Mouse (Mus musculus) embryonic facial prominence, embryonic 13.5 days (tissue): ENCODE results near the gene Sypl. TPM values are rescaled to one million over a fixed set of nuclear protein-coding genes. Genes with fewer than 3 reads are reported as not detected.

ENCODE experiments used
- ATAC-seq: fragments of 200-750 bp; cut with Nextera tagmentation; 2 replicates; pipeline ENCODE4 v1.8.0; 2017; ENCODE audit warnings: low read depth; ENCODE audit not compliant: insufficient number of reproducible peaks, insufficient read depth, low FRiP score, low TSS enrichment
- H3K27ac ChIP-seq: fragments of 300-500 bp; sonication (generic); 2 replicates; pipeline ENCODE4 v1.5.1; 2015; ENCODE audit warnings: moderate library complexity, mild to moderate bottlenecking, inconsistent platforms
- H3K27me3 ChIP-seq: fragments of 300-500 bp; sonication (generic); 2 replicates; pipeline ENCODE4 v1.6.1; 2015; ENCODE audit warnings: mild to moderate bottlenecking, inconsistent platforms
- H3K36me3 ChIP-seq: fragments of 300-500 bp; sonication (generic); 2 replicates; pipeline ENCODE4 v1.6.1; 2015; ENCODE audit warnings: mild to moderate bottlenecking, inconsistent platforms
- H3K4me1 ChIP-seq: fragments of 300-500 bp; sonication (generic); 2 replicates; pipeline ENCODE4 v1.6.1; 2015; ENCODE audit warnings: inconsistent platforms
- H3K4me2 ChIP-seq: fragments of 300-500 bp; sonication (generic); 2 replicates; pipeline ENCODE4 v1.6.1; 2015; ENCODE audit warnings: moderate library complexity, mild to moderate bottlenecking, inconsistent platforms
- H3K4me3 ChIP-seq: fragments of 300-500 bp; sonication (generic); 2 replicates; pipeline ENCODE4 v1.5.1; 2015; ENCODE audit warnings: mild to moderate bottlenecking, inconsistent platforms
- H3K9ac ChIP-seq: fragments of 300-500 bp; sonication (generic); 2 replicates; pipeline ENCODE4 v1.6.1; 2015; ENCODE audit warnings: mild to moderate bottlenecking, inconsistent platforms
- H3K9me3 ChIP-seq: fragments of 300-500 bp; sonication (generic); 2 replicates; pipeline ENCODE4 v1.6.1; 2016; ENCODE audit warnings: inconsistent platforms
- WGBS: fragments of 180-500 bp; shearing (Covaris S2); methylation state at CpG from one replicate; pipeline ENCODE4 v1.1.7; 2015; ENCODE audit warnings: mixed read lengths; 5-methylcytosine and 5-hydroxymethylcytosine counted together
- polyA plus RNA-seq: library from polyadenylated mRNA; unstranded; fragments of >200 nt; fragmentation: Nextera tagmentation; extraction: Ambion mirVana; gene quantifications from 2 replicates; pipeline ENCODE4 v1.2.1, GENCODE M21; 2015

Gene Sypl
- polyA plus RNA-seq, 1 experiment from 2014 or later = 78.6 TPM

DNA sequence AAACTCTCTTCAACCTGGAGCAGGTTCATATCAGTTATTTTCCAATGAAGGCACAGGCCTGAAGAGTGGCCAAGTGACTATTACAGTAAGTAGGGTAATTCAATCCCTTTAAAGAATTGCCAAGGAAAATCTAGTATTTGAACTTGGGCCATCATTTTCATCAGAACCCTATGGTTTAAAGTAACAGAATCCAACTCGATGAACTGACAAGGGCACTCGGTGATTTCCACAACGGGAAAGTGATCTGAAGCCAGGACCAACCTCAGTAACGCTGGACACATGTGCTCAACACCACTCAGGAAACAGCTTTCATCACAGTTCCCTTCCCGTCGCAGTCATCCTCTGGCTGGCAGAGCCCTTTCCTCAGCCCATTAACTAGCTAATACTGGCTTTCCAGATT lies 70.8 kb downstream of the Sypl start:
- H3K4me3 ChIP-seq = no peak overlapping the region
- peaks cover 28% of the 10 kb centered on the region; the same call in 1 of the 2 replicates for H3K27me3 ChIP-seq
- peaks cover 35% of the 10 kb centered on the region for H3K4me1 ChIP-seq
- no peaks in the 10 kb centered on the region for H3K9me3 ChIP-seq
- H3K27ac ChIP-seq = no peak overlapping the region
- no peak for ATAC-seq
- no peaks in the 10 kb centered on the region for H3K36me3 ChIP-seq
- no peak overlapping the region for H3K4me2 ChIP-seq
- no peak overlapping the region for H3K9ac ChIP-seq
- WGBS = 31% methylated on average over 6 of the region's 6 CpGs

DNA sequence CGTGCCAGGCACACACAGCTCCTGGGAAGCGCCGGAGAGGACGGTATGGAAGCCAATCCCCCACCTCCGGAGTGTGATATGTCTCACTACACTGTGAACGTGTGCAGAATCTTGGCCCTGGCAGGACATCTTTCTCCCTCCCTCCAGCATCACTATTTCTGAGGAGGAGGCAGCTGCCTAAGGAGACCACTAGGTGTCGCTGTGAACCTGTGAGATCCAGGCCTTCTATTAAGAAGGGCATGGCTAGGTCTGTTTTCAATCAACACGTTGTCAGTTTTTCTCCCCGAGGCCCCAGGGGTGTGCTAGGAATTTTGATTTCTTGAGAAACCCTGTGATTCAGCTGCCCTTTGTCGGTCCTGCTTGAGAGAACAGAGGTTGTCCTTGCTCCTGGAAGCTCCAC lies 73.4 kb downstream of the Sypl start:
- Histone ChIP-seq H3K27me3 (peaks cover 28% of the 10 kb centered on the region; the same call in 1 of the 2 replicates), H3K4me2 (peak overlapping the region; percentile 51), H3K4me1 (peaks cover 36% of the 10 kb centered on the region), H3K4me3 (peak overlapping the region; percentile 12; the same call in 1 of the 2 replicates), H3K9me3 (no peaks in the 10 kb centered on the region), H3K27ac (0 out of 2 replicates have a peak overlapping the region, but pooled peaks have one; percentile 44), H3K9ac (no peak overlapping the region), H3K36me3 (no peaks in the 10 kb centered on the region)
- 6% methylated on average over 10 of the region's 10 CpGs for WGBS
- ATAC-seq = no peak

DNA sequence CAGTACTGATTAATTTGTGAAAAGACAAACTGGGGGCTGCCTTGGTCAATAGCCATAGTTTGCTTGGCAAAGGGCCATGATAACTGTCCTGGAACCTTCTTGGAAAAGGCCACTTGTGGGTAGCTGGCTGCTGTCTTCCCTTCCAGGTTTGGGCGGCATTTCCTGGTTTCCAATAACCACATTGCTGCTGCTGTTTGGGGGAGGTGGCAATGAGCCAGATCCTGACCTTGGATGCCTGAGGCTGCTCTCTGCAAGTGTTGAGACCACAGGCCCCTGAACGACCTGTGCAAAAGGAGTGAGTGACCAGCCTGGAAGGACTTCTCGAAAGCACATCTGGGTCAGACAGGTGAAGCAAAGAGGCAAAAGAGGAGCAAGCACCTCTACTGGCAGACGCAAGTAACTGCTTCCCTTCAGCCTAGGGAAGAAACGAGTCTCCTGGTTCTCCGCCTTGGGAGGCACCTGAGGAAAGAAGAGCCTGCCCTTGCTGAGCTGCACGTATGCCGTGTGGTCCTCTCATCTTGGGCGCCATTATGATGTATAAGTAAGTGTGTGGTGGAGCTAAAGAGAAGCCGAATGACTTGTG lies 74.5 kb downstream of the Sypl start:
- Histone ChIP-seq H3K9ac (no peak overlapping the region), H3K4me3 (no peak overlapping the region), H3K36me3 (no peaks in the 10 kb centered on the region), H3K4me2 (no peak overlapping the region), H3K27ac (no peak overlapping the region), H3K4me1 (peaks cover 36% of the 10 kb centered on the region), H3K9me3 (no peaks in the 10 kb centered on the region), H3K27me3 (peaks cover 33% of the 10 kb centered on the region; the same call in 1 of the 2 replicates)
- ATAC-seq = no peak
- WGBS = 40% methylated on average over 10 of the region's 10 CpGs

DNA sequence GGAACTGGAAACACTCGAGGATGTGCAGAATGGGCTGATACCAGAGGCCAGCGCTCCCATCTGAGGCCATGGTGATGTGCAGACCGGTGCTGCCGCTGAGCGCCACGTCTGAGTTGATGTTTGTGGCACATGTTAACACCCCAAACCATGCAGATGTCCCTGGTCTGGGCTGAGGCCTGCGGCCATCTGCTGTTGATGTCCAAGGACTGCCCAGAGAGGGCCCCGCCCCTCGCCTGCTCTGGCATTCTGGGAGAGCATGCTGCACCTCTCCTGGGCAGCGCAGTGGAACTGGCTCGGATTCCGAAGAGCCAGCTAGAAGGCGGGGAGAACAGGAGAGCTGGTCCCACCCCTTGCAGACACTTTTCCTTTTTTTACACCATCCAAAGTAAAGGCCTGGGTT lies 75.0 kb downstream of the Sypl start:
- H3K4me1 ChIP-seq = peaks cover 36% of the 10 kb centered on the region
- H3K9me3 ChIP-seq = no peaks in the 10 kb centered on the region
- peaks cover 33% of the 10 kb centered on the region; the same call in 1 of the 2 replicates for H3K27me3 ChIP-seq
- H3K9ac ChIP-seq = no peak overlapping the region
- no peak for ATAC-seq
- H3K27ac ChIP-seq = no peak overlapping the region
- H3K36me3 ChIP-seq = no peaks in the 10 kb centered on the region
- H3K4me3 ChIP-seq = no peak overlapping the region
- WGBS = 58% methylated on average over 13 of the region's 13 CpGs
- no peak overlapping the region for H3K4me2 ChIP-seq

Other genes with a start within 250 kb of the Sypl start
- 22.7 and 24.7 TPM in 2 replicates for gene Nampt, start 134.3 kb upstream of the Sypl start, polyA plus RNA-seq
- not detected in 2 replicates for gene Cdhr3, start 139.0 kb downstream of the Sypl start, polyA plus RNA-seq
- 15.4 and 16.4 TPM in 2 replicates for gene Atxn7l1, start 193.8 kb downstream of the Sypl start, polyA plus RNA-seq